Mouse (Mus musculus) olfactory bulb, adult 2 months (tissue): ENCODE results near the gene Il17re.

Experiments used
- CTCF ChIP-seq: fragments of 200-500 bp; IDR thresholded peaks from 2 replicates; pipeline ENCODE4 v1.5.1; 2012; ENCODE audit warnings: low read depth, mild to moderate bottlenecking, low read length, moderate library complexity; ENCODE audit not compliant: insufficient read depth
- POLR2A ChIP-seq: fragments of 200-500 bp; IDR thresholded peaks from 2 replicates; pipeline ENCODE4 v1.6.1; 2012; ENCODE audit warnings: mild to moderate bottlenecking, low read depth, low read length, moderate library complexity; ENCODE audit not compliant: insufficient read depth

GRCm38 (mm10) chr6:113514600-113514999 is 56.3 kb downstream of the Il17re start:
- TF ChIP-seq POLR2A (no peak), CTCF (no peak)
